Mouse (Mus musculus): ENCODE measurements at regions not wholly inside any gene's neighbourhood (a gene's known extent, or its start where the extent isn't known, plus 50 kb on each side); places are given as distances from the start of the nearest gene placed in this dataset.

DNA sequence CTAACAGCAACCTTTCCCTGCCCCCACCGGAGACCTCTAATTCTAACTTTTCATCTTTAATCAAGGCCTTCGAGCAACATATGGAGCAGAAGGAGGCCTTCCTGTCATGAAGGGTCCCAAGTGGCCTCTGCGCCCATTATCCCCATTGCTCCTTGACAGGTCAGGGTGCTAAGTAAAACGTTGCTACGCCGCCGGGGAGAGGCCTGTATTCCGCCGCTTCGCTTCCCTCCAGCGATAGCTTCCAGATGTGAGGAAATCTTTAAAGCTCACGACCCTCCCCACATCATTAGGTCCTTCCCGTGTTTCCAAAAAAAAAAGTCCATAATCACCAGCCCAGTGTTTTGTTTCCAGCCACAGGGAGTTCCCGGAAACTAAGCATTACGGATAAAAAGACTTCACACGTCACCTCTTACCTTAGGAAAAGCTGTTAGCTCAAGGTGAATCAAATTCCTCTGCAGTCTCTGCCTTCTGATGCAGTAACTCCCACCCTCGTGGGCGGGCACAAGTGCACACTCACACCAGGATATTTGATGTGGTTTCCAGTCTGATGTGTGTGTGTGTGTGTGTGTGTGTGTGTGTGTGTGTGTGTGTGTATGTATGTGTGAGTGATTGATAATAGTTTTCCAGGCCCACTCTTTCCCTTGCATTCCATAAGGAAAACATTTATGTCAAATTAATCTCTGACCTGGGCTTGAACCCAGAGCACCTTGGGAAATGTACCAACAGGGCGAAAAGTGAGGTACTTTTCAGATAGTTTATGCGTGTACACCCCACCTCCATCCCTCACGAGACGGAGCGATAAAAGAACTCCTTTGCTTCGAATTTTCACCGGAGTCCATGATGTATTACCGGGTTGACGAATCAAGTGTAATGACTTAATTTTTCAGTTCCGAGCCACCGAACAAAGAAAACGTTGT is 107.5 kb downstream of the Gm45692 start:
- no peak for DNase-seq (ENCODE audit: low spot score)

DNA sequence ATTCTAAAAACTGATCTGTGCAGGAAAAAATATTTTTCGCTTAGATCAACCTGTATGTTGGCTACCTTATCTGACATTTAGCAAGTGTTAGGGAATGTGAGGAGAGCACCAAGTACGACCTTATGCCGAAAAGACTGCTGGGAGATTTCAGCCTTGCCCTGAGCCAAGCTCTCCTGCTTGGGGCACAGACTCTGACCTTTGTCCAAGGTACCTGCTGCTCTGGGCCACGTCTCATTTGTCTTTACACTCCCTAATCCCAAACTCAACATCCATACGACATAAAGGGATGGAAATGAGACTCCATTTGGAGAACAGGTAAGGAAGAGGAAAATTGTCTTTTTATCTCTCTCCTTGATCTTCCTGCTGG is 108.2 kb downstream of the Gm45692 start:
- no peak for DNase-seq (ENCODE audit: low spot score)

DNA sequence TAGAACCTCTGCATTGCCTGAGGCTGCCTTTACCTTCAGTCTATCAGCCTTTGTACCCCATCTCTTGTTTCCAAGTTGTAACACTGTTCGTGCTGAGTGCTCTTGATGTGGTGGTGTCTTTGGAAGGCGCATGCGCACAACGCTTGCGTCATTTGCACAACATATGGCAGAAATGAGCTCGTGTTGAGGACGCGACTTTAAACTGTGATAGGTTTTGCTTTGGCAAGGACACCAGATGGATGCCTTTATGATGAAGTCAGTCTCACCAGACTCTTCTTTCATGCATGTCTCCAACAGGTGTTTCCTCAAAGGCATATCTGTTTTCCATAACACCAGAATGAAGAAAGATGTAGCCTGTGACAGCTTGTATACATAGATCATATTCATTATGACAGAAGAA is 110.2 kb downstream of the Gm45692 start:
- no peak for DNase-seq (ENCODE audit: low spot score)

DNA sequence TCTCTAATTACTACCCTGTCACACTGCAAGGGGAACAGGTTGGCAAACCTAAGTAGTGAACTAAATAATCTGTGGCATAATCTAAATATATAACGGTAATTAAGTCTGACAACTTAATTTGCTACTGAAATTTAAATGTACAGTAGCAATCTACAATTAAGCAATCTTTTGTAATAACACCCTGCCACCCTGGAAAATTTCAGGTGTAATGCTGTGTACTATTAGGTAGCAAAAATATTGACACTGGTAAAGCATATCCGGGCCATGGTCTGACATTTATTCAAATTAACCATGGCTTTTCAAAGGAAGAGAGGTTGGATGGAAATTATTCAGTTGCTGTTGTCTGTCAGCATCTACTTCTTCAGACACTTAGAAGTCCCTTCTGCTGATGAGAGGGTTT is 119.7 kb downstream of the Gm45692 start:
- no peak for DNase-seq (ENCODE audit: low spot score)

DNA sequence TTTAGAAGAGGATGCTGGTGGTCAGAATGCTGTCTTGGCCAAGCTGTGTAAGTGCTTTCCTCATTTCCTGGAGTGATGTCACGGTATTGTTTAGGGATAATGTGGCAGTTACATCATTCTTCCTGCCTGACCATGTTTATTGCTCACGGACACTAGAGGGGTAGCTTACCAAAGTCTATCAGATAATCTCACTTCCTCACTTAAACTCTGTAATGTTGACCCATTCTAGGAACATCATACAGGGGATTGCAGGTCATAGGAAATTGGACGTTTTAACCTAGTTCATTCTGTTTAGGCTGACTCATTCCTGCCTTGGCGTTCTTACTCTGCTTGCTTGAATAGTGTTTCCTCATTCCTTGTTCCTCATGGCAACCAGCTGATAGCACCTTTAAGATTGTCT is 120.3 kb downstream of the Gm45692 start:
- DNase-seq (ENCODE audit: low spot score): no peak

DNA sequence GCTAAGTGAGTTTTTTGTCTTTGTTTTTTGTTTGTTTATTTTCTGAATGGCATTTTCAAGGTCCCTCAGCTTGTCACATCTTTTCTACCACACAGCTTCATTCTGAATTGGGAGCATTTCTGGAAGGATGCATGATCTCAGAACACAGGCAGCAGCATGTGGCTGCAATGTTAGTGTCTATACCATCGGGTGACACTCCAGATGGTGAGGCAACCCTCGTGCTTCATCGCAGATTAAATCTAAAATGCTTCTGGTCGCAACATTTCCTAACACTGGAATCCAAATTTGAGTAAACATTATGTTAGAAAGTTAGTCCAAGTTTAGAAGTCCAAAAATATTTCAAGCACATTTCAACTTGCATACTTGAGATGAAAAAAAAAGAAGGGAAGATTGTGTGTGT is 124.4 kb downstream of the Gm45692 start:
- DNase-seq (ENCODE audit: low spot score): no peak

DNA sequence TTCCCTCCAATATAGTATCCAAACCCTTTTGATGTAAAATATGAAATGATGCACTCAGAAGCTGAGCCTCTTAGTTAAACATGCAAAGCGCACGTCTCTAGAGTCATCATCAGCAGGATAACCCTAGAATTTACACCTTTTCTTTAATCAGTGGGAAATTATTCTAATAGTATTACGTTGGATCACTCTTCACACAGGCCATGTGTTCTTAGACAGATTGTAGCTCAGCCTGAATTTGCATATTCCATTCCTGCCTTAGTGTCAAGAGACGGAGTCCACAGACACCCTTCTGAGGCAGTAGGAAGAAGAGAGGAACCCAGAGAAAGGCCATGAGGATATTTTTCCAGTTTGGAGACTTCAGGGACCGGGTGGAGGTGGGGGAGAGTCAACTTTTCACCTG is 125.0 kb downstream of the Gm45692 start:
- DNase-seq (ENCODE audit: low spot score): no peak

DNA sequence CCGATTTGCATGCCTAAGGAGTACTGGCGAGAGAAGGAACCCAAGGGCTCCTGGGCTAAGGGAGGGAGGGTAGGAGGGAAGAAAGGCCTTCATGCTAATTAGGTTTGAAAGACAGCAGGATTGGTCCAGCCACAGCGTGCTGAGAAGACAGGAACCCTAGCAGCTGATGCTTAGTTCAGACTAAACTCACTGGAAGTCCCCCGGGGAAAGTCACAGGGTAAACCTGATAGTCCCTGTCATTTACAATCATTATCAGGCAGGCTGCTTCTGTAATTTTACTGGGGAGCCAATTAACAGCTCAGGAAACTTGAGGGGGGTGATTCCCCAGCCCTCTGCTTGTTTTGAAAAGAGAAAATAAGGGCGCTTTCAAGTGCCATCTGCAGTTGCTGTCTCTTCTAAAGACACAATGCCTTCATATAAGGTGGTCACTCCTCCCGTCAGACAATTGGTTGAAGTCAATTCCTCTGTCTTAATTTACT is 135.9 kb downstream of the Gm45692 start:
- no peak for DNase-seq (ENCODE audit: low spot score)

DNA sequence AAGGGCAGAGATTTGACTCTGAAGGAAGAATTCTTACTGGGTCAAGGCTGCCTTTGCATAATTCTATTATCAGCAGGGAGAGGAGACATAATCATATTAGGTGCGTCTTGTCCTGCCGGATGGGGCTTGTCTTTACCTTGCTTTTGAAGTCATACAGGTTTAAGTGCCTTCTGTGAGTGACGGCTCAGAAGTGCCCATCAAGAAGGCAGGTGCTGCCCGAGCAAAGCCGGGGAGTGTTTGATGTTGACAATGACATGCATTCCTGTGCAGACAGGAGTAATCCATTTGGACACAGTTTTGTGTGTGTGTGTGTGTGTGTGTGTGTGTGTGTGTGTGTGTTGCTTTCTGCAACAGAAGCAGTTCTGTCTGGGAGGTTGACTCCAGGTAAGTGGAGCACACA is 141.0 kb downstream of the Gm45692 start:
- DNase-seq (ENCODE audit: low spot score): no peak

DNA sequence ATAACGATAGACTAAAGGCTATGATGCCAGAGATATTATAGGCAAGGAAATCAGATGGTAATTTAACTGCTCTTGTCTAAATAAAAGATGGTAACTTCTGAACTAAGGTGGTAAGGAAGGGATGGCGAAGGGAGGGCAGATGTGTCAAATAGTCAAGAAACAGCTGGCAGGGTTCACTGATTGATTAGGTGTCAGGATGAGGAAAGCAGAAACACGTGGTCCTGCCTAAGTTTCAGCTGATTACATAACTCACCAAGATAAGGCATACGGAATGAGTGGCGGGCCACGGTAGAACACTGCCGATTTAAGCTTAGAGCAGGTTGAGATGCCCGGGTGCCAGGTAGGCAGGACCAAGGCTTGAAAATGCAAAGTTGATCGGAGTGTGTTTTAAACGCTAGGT is 143.2 kb downstream of the Gm45692 start:
- no peak for DNase-seq (ENCODE audit: low spot score)

DNA sequence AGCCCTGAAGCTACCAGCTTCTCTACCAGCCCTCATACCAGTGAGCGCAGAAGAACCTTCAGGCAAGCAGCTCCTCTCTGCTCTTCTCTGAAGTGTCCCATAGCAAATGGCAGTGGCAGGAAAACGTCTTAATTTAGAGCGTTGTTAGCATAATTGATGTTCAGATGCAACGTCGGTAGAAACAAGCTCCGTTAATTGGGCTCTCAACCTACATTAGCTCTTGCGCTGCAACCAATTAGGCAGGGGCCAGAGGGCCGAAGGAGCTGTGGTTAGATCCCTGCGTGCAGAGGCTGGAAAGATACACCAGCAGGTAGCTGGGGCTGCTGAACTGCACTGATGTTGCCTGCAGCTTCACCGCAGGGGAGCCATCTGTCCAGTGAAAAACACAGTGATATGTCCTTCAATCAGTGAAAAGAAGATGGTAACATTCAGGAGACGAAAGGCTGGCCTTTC is 145.6 kb downstream of the Gm45692 start:
- DNase-seq (ENCODE audit: low spot score): no peak

DNA sequence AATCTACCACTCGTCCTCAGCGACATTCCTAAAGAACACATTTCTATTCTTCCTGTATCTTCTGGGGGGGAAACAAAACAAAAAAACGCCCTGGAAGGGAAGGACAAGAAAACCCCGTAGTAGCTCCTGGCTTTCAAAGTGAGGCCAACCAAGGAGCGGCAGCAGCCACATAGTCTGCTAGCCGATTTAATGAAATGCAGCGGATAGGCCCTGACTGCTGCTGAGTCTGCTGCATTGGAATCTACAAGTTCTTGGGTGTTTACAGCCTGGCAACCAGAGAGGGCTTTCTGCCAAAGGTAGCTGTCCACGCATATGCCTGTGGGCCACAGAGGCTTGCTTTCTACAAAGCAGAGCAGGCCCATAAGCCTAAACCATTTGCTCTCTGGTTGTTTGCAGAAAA is 146.0 kb downstream of the Gm45692 start:
- DNase-seq (ENCODE audit: low spot score): no peak

DNA sequence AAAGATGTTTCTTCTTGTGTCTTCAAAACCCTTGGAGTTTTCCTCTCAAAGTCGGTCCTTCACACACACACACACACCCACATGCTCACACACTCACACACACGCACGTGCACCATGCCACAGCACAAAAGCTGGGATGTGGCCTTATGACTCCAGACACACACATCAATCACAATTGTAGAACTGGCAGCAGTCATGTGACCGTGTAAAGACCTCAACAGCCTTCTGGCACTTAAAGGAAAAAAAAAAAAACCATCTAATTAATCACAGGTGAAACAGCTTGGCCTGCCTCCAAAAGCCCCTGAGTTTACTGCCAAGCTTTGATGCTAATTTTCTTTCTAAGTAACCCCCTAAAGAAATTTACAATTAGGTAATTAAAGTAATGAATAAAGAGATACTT is 147.1 kb downstream of the Gm45692 start:
- no peak for DNase-seq (ENCODE audit: low spot score)

DNA sequence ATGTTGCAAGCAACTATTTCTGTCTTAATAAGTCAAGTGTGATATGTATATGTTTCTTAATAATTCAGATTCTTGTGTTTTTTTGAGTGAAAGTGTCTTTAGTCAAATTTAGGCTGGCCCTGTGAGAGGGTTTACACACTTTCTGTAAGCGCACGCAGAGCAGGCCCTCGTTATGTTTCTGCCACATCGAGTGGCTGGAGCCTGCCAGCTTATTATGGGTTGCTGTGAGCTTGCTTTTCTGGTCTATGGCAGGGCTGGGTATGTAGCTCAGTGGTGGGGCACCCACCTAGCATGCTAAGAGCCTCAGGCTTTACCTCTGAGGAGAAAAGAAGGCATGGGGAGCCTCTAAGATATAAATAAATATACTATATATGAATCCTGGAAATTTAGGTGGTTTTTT is 148.2 kb downstream of the Gm45692 start:
- DNase-seq (ENCODE audit: low spot score): no peak

DNA sequence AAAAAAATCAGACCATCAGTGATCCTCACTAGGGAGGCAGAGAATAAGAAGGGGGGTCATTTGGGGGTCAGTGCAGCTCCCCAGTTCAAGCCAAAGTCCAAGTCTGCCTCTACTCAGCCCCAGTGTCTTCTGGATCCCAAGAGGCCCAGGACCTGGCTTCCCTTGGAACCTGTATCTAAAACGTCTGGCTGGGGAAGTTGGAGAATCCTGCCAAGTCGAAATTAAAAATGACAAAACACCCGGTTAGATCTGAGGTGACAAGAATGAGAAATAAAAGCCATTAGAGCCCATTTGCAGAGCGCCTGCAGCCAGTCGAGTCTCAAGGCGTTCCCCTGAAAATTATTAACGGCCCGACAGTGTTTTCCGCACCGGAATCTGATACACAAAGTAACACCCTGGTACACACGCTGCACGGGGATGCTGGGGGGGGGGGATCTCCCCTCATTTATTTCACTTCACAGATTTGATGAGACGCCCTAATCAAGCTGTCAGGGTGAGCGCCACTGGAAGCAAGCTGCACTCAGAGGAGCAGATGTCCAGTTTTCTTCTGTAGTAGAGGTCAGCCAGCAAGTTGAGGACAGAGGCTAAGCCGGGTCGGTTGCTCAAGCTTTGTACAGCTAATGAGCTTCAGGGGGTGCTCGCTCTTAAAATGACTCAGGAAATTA is 149.5 kb downstream of the Gm45692 start:
- no peak for DNase-seq (ENCODE audit: low spot score)

DNA sequence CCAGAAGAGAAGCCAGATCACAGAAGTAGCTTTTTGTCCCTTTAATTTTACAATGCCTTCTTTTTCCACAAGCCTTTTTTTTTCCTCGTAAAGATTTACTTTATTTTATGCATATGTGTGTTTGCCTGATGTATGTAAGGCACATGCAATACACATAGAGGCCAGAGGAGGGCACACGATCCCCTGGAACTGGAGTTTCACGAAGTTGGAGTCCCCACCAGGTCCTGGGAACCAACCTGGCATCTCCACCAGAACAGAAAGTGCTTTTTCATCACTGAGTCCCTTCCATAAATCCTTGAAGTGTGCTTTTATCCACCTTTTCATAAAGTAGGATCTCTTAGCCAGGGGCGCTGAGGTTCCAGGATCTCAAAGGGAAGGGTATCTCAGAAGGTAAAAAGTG is 152.8 kb downstream of the Gm45692 start:
- no peak for DNase-seq (ENCODE audit: low spot score)

DNA sequence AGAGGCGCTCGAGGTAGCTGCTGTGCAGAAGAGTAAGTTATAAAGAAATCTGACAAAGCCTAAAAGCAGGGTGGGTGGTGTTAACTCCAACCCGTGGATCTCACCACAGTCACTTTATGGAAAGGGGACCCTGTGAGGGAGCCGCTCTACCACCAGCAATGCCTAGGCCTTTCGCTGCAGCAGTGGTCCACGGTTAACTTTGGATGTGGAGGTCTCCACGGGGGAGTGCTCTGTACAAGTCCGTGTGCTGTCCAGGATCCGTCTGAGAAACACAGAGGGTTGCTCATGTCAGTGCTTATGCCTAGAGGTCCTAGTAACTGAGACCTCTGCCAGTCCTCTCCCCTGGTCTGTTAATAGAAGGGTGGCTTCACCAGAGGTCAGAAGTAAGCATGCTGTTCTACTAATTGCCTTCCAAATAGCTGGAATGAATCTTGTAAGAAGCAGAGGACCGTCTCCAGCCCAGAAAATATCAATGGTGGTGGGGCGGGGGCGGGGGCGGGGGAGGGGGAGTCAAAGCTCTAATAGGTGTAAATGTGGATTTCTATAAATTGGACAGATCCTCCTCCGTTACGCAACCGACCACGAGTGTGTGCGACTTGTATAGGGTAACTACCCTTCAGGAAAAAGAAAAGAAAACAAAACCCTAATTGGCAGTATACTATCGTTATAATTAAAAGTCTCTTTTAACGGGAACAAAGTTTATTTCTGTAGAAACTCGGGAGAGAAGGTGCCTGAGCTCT is 153.5 kb downstream of the Gm45692 start:
- DNase-seq (ENCODE audit: low spot score): no peak

DNA sequence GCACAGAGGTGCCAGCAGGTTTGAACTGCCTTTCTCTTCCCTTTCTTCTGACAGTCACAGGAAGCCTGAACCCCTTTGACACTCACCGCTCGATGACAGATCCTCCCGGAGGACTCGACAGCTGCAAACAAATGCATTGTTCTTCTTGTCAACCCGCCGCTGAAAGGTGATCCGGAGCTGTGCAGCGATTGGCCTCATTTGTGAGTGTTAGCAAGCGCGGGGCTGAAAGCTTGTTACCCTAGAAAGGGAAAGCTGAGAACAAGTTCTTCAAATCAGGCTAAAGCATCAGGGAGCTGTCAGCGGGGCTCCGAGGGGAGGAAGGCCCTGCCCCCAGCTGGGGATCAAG is 154.1 kb downstream of the Gm45692 start:
- no peak for DNase-seq (ENCODE audit: low spot score)

DNA sequence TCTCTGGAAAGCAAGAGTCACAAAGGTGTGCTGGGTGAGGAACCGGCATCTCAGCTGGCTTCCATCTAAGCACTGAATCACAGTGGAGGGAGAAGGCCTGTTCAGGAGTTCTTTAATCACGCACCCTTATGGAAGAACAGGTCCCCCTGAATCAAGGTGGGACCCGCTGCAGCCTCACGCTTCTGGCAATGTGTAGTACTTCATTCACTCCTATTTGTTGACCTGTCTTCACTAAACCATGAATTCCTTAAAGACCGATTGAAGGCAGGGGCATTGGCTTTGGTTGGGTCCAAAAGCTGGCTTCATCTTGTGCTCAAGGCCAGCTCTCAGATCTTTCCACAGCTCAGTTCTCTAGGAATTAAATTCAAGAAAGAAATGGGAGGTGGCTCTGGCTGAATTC is 154.5 kb downstream of the Gm45692 start:
- no peak for DNase-seq (ENCODE audit: low spot score)

DNA sequence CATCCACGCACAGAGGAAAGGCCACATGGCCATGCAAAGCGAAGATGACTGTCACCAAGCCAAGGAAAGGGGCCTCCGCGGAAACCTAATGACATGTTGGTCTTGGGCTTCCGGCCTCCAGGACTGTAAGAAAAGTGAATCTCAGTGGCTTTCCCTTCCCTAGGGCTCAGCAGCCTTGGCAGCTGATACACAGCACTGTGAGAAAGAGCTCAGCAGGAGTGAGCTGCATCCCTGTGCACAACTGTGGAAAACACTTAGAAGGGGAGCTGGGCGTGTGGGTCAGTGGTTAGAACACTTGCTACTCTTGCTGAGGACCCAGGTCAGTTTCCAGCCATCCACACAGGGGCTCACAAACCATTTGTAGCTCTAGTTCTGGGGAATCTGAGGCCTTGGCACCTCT is 155.1 kb downstream of the Gm45692 start:
- DNase-seq (ENCODE audit: low spot score): no peak

DNA sequence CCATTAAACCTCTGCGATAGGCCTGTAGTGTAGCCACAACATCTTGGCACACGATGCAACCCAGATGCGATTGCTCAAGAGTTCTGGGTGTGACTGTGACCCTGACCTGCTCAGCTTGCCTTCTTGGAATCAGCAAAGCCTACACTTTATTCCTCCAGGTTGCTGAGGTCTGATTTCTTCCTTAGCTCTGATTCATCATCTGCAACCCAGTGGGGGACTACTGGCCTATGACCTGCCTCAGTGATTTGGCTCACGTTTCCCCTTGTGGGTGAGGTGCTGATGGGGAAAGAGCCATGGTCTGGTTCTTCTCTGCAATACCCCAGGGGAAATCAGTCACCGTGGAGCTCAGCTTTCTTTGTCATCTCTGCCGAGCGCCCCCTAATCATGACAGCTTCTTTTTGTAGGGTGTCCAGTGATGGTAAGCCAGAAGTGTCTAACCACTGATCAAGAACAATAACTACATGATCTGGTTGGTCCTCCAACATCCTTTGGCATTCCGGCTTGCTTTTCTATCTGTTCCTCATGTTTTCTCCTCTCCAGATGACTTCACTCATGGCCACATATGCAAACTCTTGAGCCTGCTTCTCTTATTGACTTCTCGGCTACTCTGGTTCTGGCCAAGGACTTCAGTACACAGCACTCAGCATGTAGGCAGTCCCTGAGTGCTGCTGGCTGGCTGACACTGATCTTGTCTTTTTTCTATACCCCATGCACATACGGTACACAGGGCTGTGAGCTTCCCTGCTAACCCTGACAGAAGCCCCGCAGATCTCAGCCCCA is 163.0 kb downstream of the Gm45692 start:
- DNase-seq (ENCODE audit: low spot score): no peak

DNA sequence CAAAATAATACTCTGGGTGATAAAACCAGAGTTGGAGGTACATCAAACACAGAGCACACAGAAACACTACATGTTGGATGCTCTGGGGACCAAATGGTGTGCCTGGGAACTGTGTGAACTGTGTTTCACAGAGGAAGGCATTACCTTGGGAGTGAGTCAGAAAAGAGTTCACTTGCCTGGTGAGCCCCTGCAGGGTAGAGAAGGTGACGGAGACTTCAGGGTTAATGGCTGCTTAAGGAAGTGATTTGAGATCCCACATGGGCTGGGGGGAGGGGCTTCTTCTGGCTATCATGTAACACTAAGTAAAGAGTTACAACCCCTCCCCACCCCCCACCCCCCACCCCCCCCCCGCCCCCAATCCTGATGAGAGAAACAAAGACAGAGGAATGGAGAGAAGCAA is 164.6 kb downstream of the Gm45692 start:
- no peak for DNase-seq (ENCODE audit: low spot score)

All from left cerebral cortex, adult 11 months (tissue).